Comparison of ENCODE assay signal across 9 mouse cellular contexts in the genomic region with DNA sequence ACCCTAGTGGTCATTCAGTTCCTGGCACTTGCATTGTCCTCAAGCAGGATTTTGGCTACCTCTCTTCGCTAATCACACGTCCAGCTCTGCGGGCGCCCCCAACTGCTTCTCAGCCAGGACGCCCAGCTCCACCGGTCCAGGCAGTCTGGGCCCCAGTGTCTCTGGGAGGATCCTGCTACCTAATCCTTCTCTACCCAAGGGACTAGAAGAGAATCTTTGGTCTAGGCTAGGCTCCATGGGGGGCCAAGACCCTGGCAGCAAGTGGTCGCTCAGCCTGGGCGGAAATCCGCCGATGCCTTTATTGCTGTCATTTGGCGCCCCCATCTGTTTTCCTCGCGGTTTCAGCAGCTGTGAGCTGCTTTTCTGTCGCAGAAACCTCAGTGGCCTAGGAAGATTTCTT. TPM values are rescaled to one million over a fixed set of nuclear protein-coding genes. Genes with fewer than 3 reads are reported as not detected.
DNase-seq lines count a peak whose midpoint lies in the region; ATAC-seq and TF ChIP-seq lines count a peak whose summit lies in the region.
"Had no signal": no experiment of that assay in that cellular context is flagged by ENCODE, and none has a peak within 500 bp of the region (broad histone marks: within the 10 kb centered on the region; RNA-seq: fewer than 3 reads in every experiment).

No protein-coding gene starts in this region.

- H3K4me1 ChIP-seq in embryonic facial prominence, embryonic 10.5 days: peaks cover 14% of the 10 kb centered on the region
- no peaks in the 10 kb centered on the region; the same call in 1 of the 2 replicates for H3K4me1 ChIP-seq in hindbrain, embryonic 12.5 days
- peaks cover 7% of the 10 kb centered on the region; the same call in 1 of the 2 replicates for H3K4me1 ChIP-seq in stomach, embryonic 16.5 days (ENCODE audit: control insufficient read depth, insufficient read depth, low read length)
- no peaks in the 10 kb centered on the region for H3K4me1 ChIP-seq in cerebellum, adult 2 months (ENCODE audit: control insufficient read depth, insufficient read depth, low read length)

- no peaks in the 10 kb centered on the region for H3K9me3 ChIP-seq in embryonic facial prominence, embryonic 10.5 days
- H3K9me3 ChIP-seq in hindbrain, embryonic 12.5 days (replicated peaks): no peaks in the 10 kb centered on the region
- H3K9me3 ChIP-seq in stomach, embryonic 16.5 days (replicated peaks; ENCODE audit: control insufficient read depth, low read length): no peaks in the 10 kb centered on the region

- H3K4me2 ChIP-seq in hindbrain, embryonic 12.5 days (replicated peaks): peak overlapping the region; percentile 39
- H3K4me2 ChIP-seq in stomach, embryonic 16.5 days (ENCODE audit: low read depth, low read length): peak overlapping the region; percentile 31; the same call in 1 of the 2 replicates

- H3K36me3 ChIP-seq in embryonic facial prominence, embryonic 10.5 days (replicated peaks): no peaks in the 10 kb centered on the region
- H3K36me3 ChIP-seq in hindbrain, embryonic 12.5 days: no peaks in the 10 kb centered on the region
- H3K36me3 ChIP-seq in stomach, embryonic 16.5 days (ENCODE audit: control insufficient read depth, insufficient read depth, low read length): no peaks in the 10 kb centered on the region

- ATAC-seq in hindbrain, embryonic 12.5 days (ENCODE audit: low FRiP score): peak; percentile 72
- no peak for ATAC-seq in stomach, embryonic 16.5 days (ENCODE audit: insufficient read depth, low FRiP score)

- intact Hi-C loops in heart, postnatal 25 days (cut with DNase I): loop anchor here (2.0 to 10.0 kb wide), 4 partner anchors 361 to 1387 kb away; partner anchors contain the start of genes Chn1 and Sp9

- no peak overlapping the region for H3K9ac ChIP-seq in hindbrain, embryonic 12.5 days
- no peak overlapping the region for H3K9ac ChIP-seq in stomach, embryonic 16.5 days (ENCODE audit: low read length)

- H3K27ac ChIP-seq in embryonic facial prominence, embryonic 10.5 days (replicated peaks): no peak overlapping the region
- H3K27ac ChIP-seq in hindbrain, embryonic 12.5 days: no peak overlapping the region
- H3K27ac ChIP-seq in stomach, embryonic 16.5 days (ENCODE audit: low read length): no peak overlapping the region
- no peak overlapping the region for H3K27ac ChIP-seq in cerebellum, adult 2 months (ENCODE audit: insufficient read depth, low read length)

- TF ChIP-seq POLR2A in cerebellum, adult 2 months (IDR thresholded peaks at IDR 0.05; ENCODE audit: borderline replicate concordance, insufficient read depth, low read length): no peak

- peaks cover 100% of the 10 kb centered on the region for H3K27me3 ChIP-seq in embryonic facial prominence, embryonic 10.5 days (replicated peaks; ENCODE audit: low read depth, poor library complexity, severe bottlenecking)
- H3K27me3 ChIP-seq in hindbrain, embryonic 12.5 days: peaks cover 89% of the 10 kb centered on the region
- H3K27me3 ChIP-seq in stomach, embryonic 16.5 days (ENCODE audit: control insufficient read depth, insufficient read depth, low read length): peaks cover 85% of the 10 kb centered on the region
- peaks cover 21% of the 10 kb centered on the region; the same call in 1 of the 2 replicates for H3K27me3 ChIP-seq in cerebellum, adult 2 months (ENCODE audit: control insufficient read depth, insufficient read depth, low read length)

- DNase-seq in heart, adult 11 months: peak; percentile 86
- no peak for DNase-seq in heart, postnatal 25 days (ENCODE audit: low spot score)
- DNase-seq in 3T3-L1 (ENCODE audit: low read depth, low spot score): peak; percentile 26
- peak; percentile 83 for DNase-seq in embryonic facial prominence, embryonic 10.5 days (ENCODE audit: low spot score)
- peak; percentile 45 for DNase-seq in lung, postnatal 14 days
- no peak for DNase-seq in cerebellum, adult 2 months

- peak overlapping the region; percentile 32; the same call in 1 of the 2 replicates for H3K4me3 ChIP-seq in embryonic facial prominence, embryonic 10.5 days
- H3K4me3 ChIP-seq in hindbrain, embryonic 12.5 days: peak overlapping the region; percentile 16; the same call in 1 of the 2 replicates
- peak overlapping the region; percentile 21; the same call in 1 of the 2 replicates for H3K4me3 ChIP-seq in stomach, embryonic 16.5 days (replicated peaks; ENCODE audit: low read length)
- no peak overlapping the region for H3K4me3 ChIP-seq in cerebellum, adult 2 months (replicated peaks; ENCODE audit: insufficient read depth, low read depth, low read length)
- H3K4me3 ChIP-seq: myocyte had no signal

- TF ChIP-seq CTCF in cerebellum, adult 2 months (IDR thresholded peaks at IDR 0.05; ENCODE audit: borderline replicate concordance, insufficient read depth, low read depth, low read length): no peak

- 0% methylated on average over 14 of the region's 14 CpGs for WGBS in embryonic facial prominence, embryonic 10.5 days
- 1% methylated on average over 14 of the region's 14 CpGs for WGBS in hindbrain, embryonic 12.5 days
- WGBS in stomach, embryonic 16.5 days: under 1% methylated on average over 14 of the region's 14 CpGs
- 2% methylated on average over 14 of the region's 14 CpGs for WGBS in cerebellum, adult 2 months

RNA-seq across cellular contexts. Expression of gene Evx2, which starts 2.3 kb away (rescaled TPM):
- not detected for total RNA-seq in heart, postnatal 25 days (2021)
- polyA plus RNA-seq in embryonic facial prominence, embryonic 10.5 days (2016; fragmentation: Nextera tagmentation; extraction: Ambion mirVana): 0.05 and 0.08 TPM in 2 replicates
- polyA plus RNA-seq in hindbrain, embryonic 12.5 days (2016; fragmentation: Nextera tagmentation; extraction: Ambion mirVana): 2.7 and 3.2 TPM in 2 replicates
- not detected in 2 replicates for polyA plus RNA-seq in stomach, embryonic 16.5 days (2015; fragmentation: Nextera tagmentation; extraction: Ambion mirVana)
- polyA plus RNA-seq in cerebellum, adult 2 months (2012; rRNA removed): 0.48 and 0.64 TPM in 2 replicates
- polyA plus RNA-seq: myocyte had no signal

RNA-seq across cellular contexts. Expression of gene Hoxd13, which starts 6.4 kb away (rescaled TPM):
- not detected for total RNA-seq in heart, postnatal 25 days (2021)
- not detected in 2 replicates for polyA plus RNA-seq in embryonic facial prominence, embryonic 10.5 days (2016; fragmentation: Nextera tagmentation; extraction: Ambion mirVana)
- polyA plus RNA-seq in hindbrain, embryonic 12.5 days (2016; fragmentation: Nextera tagmentation; extraction: Ambion mirVana): not detected in 2 replicates
- polyA plus RNA-seq in stomach, embryonic 16.5 days (2015; fragmentation: Nextera tagmentation; extraction: Ambion mirVana): 0.20 TPM in 1 of 2 replicates, not detected in the other
- 0.10 TPM in 1 of 2 replicates, not detected in the other for polyA plus RNA-seq in cerebellum, adult 2 months (2012; rRNA removed)
- polyA plus RNA-seq: myocyte had no signal

RNA-seq across cellular contexts. Expression of gene Hoxd12, which starts 13.1 kb away (rescaled TPM):
- total RNA-seq in heart, postnatal 25 days (2021): not detected
- polyA plus RNA-seq in embryonic facial prominence, embryonic 10.5 days (2016; fragmentation: Nextera tagmentation; extraction: Ambion mirVana): not detected in 2 replicates
- not detected in 2 replicates for polyA plus RNA-seq in hindbrain, embryonic 12.5 days (2016; fragmentation: Nextera tagmentation; extraction: Ambion mirVana)
- polyA plus RNA-seq in stomach, embryonic 16.5 days (2015; fragmentation: Nextera tagmentation; extraction: Ambion mirVana): 0.05 and 0.11 TPM in 2 replicates
- polyA plus RNA-seq in cerebellum, adult 2 months (2012; rRNA removed): not detected in 2 replicates
- polyA plus RNA-seq: myocyte had no signal

RNA-seq across cellular contexts. Expression of gene Hoxd11, which starts 17.7 kb away (rescaled TPM):
- not detected for total RNA-seq in heart, postnatal 25 days (2021)
- not detected in 2 replicates for polyA plus RNA-seq in embryonic facial prominence, embryonic 10.5 days (2016; fragmentation: Nextera tagmentation; extraction: Ambion mirVana)
- not detected in 2 replicates for polyA plus RNA-seq in hindbrain, embryonic 12.5 days (2016; fragmentation: Nextera tagmentation; extraction: Ambion mirVana)
- polyA plus RNA-seq in stomach, embryonic 16.5 days (2015; fragmentation: Nextera tagmentation; extraction: Ambion mirVana): 0.17 TPM in 1 of 2 replicates, not detected in the other
- not detected in 2 replicates for polyA plus RNA-seq in cerebellum, adult 2 months (2012; rRNA removed)
- polyA plus RNA-seq: myocyte had no signal

RNA-seq across cellular contexts. Expression of gene Hoxd10, which starts 30.0 kb away (rescaled TPM):
- not detected for total RNA-seq in heart, postnatal 25 days (2021)
- polyA plus RNA-seq in embryonic facial prominence, embryonic 10.5 days (2016; fragmentation: Nextera tagmentation; extraction: Ambion mirVana): not detected in 2 replicates
- not detected in 2 replicates for polyA plus RNA-seq in hindbrain, embryonic 12.5 days (2016; fragmentation: Nextera tagmentation; extraction: Ambion mirVana)
- polyA plus RNA-seq in stomach, embryonic 16.5 days (2015; fragmentation: Nextera tagmentation; extraction: Ambion mirVana): 0.21 TPM in 1 of 2 replicates, not detected in the other
- not detected in 2 replicates for polyA plus RNA-seq in cerebellum, adult 2 months (2012; rRNA removed)
- polyA plus RNA-seq: myocyte had no signal

Comparison
In these comparisons a context has a peak if more than half of its experiments do, and no peak if none do; other contexts are left out.
1. DNase-seq: peak in heart, adult 11 months (single experiment), 3T3-L1 (single experiment), embryonic facial prominence, embryonic 10.5 days (single experiment) and lung, postnatal 14 days (single experiment); none in heart, postnatal 25 days (single experiment) and cerebellum, adult 2 months (0 of 2).